Mouse (Mus musculus) heart, embryonic 14.5 days (tissue): ENCODE results near the gene Fam78a. TPM values are rescaled to one million over a fixed set of nuclear protein-coding genes. Genes with fewer than 3 reads are reported as not detected.

ENCODE experiments used
- ATAC-seq: fragments of 200-750 bp; cut with Nextera tagmentation; 2 replicates; pipeline ENCODE4 v1.8.0; 2017; ENCODE audit warnings: low read depth, moderate TSS enrichment; ENCODE audit not compliant: insufficient number of reproducible peaks, insufficient read depth, low FRiP score
- H3K27ac ChIP-seq, 2 experiments: fragments of 200-500 bp in 1 of 2; fragments of 300-500 bp in 1 of 2; sonication (generic) in 1 of 2; replicated peaks in 1 of 2; 2 replicates each; pipeline ENCODE4 v1.5.1; 2012 to 2014; ENCODE audit warnings: low read depth in 2 of 2, low read length in 2 of 2, control low read depth in 1 of 2, mild to moderate bottlenecking in 1 of 2, mixed read lengths in 1 of 2; ENCODE audit not compliant: control insufficient read depth in 1 of 2, insufficient read depth in 1 of 2
- H3K27me3 ChIP-seq: fragments of 300-500 bp; sonication (generic); 2 replicates; pipeline ENCODE4 v1.6.1; 2014; ENCODE audit warnings: mild to moderate bottlenecking, low read length, control low read depth; ENCODE audit not compliant: control insufficient read depth, insufficient read depth
- H3K36me3 ChIP-seq: fragments of 300-500 bp; sonication (generic); 2 replicates; pipeline ENCODE4 v1.6.1; 2014; ENCODE audit warnings: mild to moderate bottlenecking, control low read depth, low read length, mixed read lengths; ENCODE audit not compliant: control insufficient read depth, insufficient read depth
- H3K4me1 ChIP-seq, 2 experiments: fragments of 200-500 bp in 1 of 2; fragments of 300-500 bp in 1 of 2; sonication (generic) in 1 of 2; 2 replicates each; pipeline ENCODE4 v1.6.1; 2012 to 2014; ENCODE audit warnings: low read length in 2 of 2, control low read depth in 1 of 2, mixed read lengths in 1 of 2; ENCODE audit not compliant: control insufficient read depth in 2 of 2, insufficient read depth in 2 of 2
- H3K4me2 ChIP-seq: fragments of 300-500 bp; sonication (generic); 2 replicates; pipeline ENCODE4 v1.6.1; 2014; ENCODE audit warnings: mild to moderate bottlenecking, low read length
- H3K4me3 ChIP-seq, 2 experiments: fragments of 200-500 bp in 1 of 2; fragments of 300-500 bp in 1 of 2; sonication (generic) in 1 of 2; 2 replicates each; pipeline ENCODE4 v1.5.1; 2012 to 2014; ENCODE audit warnings: low read length in 2 of 2, mild to moderate bottlenecking in 2 of 2, control low read depth in 1 of 2, low read depth in 1 of 2, moderate library complexity in 1 of 2; ENCODE audit not compliant: control insufficient read depth in 1 of 2, insufficient read depth in 1 of 2
- H3K9ac ChIP-seq: fragments of 300-500 bp; sonication (generic); 2 replicates; pipeline ENCODE4 v1.6.1; 2014; ENCODE audit warnings: mild to moderate bottlenecking, low read length
- H3K9me3 ChIP-seq: fragments of 300-500 bp; sonication (generic); 2 replicates; pipeline ENCODE4 v1.6.1; 2016; ENCODE audit warnings: low read length, control low read depth; ENCODE audit not compliant: control insufficient read depth
- WGBS: fragments of 180-500 bp; shearing (Covaris S2); extraction: QIAGEN DNeasy Blood & Tissue Kit; methylation state at CpG from one replicate; pipeline ENCODE4 v1.1.7; 2014; 5-methylcytosine and 5-hydroxymethylcytosine counted together
- polyA plus RNA-seq: library from polyadenylated mRNA; unstranded; fragments of >200 nt; fragmentation: Nextera tagmentation; extraction: Ambion mirVana; gene quantifications from 2 replicates; pipeline ENCODE4 v1.2.1, GENCODE M21; 2014

Fam78a gene
- polyA plus RNA-seq, 1 experiment from 2014 or later: 33.7 TPM

DNA sequence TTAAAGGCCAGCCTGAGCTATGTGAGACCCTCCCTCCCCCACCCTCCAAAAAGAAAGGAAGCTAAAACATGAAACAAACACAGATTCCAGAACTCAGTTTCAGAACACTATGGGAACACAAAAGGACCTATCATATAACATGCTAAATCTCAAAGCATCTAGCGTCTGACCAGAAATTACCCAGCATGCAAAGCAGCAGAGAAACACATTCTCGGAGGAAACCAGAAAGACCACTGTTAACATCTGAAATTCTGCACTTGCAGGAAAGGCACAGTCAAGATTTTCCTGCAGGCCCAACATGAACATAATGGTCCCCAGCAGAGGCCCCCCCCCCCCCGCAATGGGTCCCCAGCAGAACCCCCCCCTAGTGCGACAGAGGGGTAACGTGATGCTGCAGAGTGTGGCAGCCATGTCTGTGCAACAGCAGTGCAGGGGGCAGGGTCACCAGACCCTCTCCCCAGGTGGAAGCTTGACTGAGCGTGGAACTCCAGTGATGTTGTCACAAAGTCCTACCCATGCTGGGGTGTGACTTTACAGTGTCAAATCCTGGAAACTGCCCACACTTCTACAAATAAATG, 24.3 kb downstream of the Fam78a start:
- no peak overlapping the region for H3K4me2 ChIP-seq
- H3K4me3 ChIP-seq: no peak overlapping the region
- H3K9me3 ChIP-seq: no peaks in the 10 kb centered on the region
- ATAC-seq: no peak
- H3K4me1 ChIP-seq: peaks cover 64 to 85% of the 10 kb centered on the region in 2 experiments
- peak overlapping the region; percentile 44; the same call in 1 of the 2 replicates for H3K9ac ChIP-seq
- H3K36me3 ChIP-seq: no peaks in the 10 kb centered on the region
- WGBS: 74% methylated on average over 6 of the region's 6 CpGs
- no peaks in the 10 kb centered on the region for H3K27me3 ChIP-seq
- peak overlapping the region in 1 of 2 experiments; percentile 55; a peak in 1 of 4 replicates for H3K27ac ChIP-seq

DNA sequence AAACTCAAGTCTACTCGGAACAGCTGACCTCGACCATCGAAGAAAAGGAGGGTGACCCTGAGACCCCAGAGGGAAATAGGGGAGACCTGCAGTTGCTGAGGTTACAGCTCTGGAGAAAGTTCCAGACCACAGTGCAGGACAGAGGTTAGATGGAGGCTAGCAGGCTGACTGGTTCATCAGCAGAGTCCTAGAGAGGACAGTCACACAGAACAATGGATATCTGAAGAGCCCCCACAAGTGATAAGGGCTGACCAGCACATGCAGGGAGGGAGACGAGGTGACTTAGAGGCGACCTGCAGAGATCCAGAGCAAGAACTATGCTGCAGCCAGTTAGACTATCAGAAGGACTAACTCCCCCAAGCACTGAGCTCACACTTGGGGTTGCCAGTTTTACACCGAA, 25.0 kb downstream of the Fam78a start:
- Histone ChIP-seq H3K4me1 (peaks cover 66 to 85% of the 10 kb centered on the region in 2 experiments), H3K36me3 (no peaks in the 10 kb centered on the region), H3K27ac (peak overlapping the region in 1 of 2 experiments; percentile 55; a peak in 1 of 4 replicates), H3K9me3 (no peaks in the 10 kb centered on the region), H3K4me3 (no peak overlapping the region), H3K27me3 (no peaks in the 10 kb centered on the region), H3K4me2 (no peak overlapping the region), H3K9ac (peak overlapping the region; percentile 44; the same call in 1 of the 2 replicates)
- ATAC-seq: no peak
- WGBS: 39% methylated on average over 6 of the region's 6 CpGs

DNA sequence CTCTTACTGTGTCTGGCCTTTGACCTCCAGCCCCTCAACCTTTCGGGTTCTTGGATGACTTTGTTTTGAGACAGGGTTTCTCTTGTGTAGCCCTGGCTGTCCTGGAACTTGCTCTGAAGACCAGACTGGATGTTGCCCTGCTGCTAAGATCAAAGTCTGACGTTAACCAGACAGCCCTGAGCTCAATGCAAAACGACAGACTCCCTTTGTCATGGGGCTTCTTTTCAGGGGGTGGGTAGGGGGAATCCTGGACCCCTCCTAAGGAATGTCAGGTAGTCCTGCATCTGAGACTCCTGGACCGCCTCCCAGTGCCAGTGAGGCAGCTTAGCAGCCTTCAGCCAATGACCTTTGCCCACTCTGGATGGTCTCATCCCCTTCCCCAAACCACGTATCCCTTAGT, 25.9 kb downstream of the Fam78a start:
- Histone ChIP-seq H3K9me3 (no peaks in the 10 kb centered on the region), H3K36me3 (no peaks in the 10 kb centered on the region), H3K27ac (peak overlapping the region in 1 of 2 experiments; percentile 55; a peak in 2 of 4 replicates), H3K9ac (no peak overlapping the region; the same call in 1 of the 2 replicates), H3K27me3 (no peaks in the 10 kb centered on the region), H3K4me3 (no peak overlapping the region), H3K4me1 (peaks cover 60 to 80% of the 10 kb centered on the region in 2 experiments), H3K4me2 (no peak overlapping the region)
- WGBS: 46% methylated on average over 5 of the region's 5 CpGs
- no peak for ATAC-seq

DNA sequence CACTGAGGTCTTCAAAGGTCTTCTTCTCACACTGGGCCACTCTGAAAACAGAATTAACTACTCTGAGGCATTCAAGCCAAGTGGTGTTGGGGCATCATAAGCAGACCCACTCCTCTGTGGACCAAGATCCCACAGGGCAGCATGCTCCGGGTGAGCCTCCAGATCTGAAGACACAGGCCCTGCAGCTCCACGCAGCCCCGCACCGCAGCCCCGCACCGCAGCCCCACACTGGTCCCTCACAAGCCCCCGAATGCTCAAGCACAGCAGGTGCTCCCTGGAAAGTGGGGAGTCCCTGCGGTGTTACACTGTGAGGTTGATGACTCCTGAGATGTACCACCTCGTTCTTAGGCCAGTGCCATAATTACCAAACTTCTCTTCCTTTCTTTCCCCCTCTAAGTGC, 26.4 kb downstream of the Fam78a start:
- H3K9ac ChIP-seq: no peak overlapping the region; the same call in 1 of the 2 replicates
- H3K4me3 ChIP-seq: no peak overlapping the region
- 0 out of 2 replicates have a peak, but pooled peaks cover 4% of the 10 kb centered on the region for H3K36me3 ChIP-seq
- peaks cover 56 to 75% of the 10 kb centered on the region in 2 experiments for H3K4me1 ChIP-seq
- H3K9me3 ChIP-seq: no peaks in the 10 kb centered on the region
- peak overlapping the region in 1 of 2 experiments; percentile 90; a peak in 2 of 4 replicates for H3K27ac ChIP-seq
- WGBS: 78% methylated on average over 9 of the region's 9 CpGs
- ATAC-seq: no peak
- H3K27me3 ChIP-seq: no peaks in the 10 kb centered on the region
- no peak overlapping the region for H3K4me2 ChIP-seq

DNA sequence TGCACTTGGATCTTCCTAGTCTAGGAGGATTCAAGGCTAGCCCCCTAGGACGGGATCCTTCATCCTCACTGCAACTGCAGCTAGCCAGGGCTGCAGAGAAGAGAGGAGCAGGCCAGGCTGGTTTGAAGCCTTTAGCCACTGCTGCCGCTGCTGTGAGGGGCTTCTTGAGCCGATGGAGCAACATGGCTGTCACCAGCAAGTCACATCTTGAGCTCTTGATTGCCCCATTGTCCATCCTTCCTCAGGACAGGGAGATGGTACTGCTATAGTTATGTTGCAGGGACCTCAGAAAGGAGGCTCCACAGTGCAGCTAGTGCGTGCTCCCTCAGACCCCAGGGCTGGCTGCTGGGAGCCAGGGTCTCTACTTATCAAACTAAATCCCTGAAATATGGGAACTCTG, 26.9 kb downstream of the Fam78a start:
- Histone ChIP-seq H3K4me1 (peaks cover 52 to 70% of the 10 kb centered on the region in 2 experiments), H3K4me2 (no peak overlapping the region), H3K4me3 (no peak overlapping the region), H3K9ac (peak overlapping the region; percentile 28), H3K27me3 (no peaks in the 10 kb centered on the region), H3K27ac (peak overlapping the region; percentile 90 to 92; a peak in 2 of 4 replicates), H3K36me3 (0 out of 2 replicates have a peak, but pooled peaks cover 4% of the 10 kb centered on the region), H3K9me3 (no peaks in the 10 kb centered on the region)
- no peak for ATAC-seq
- 75% methylated on average over 4 of the region's 4 CpGs for WGBS

DNA sequence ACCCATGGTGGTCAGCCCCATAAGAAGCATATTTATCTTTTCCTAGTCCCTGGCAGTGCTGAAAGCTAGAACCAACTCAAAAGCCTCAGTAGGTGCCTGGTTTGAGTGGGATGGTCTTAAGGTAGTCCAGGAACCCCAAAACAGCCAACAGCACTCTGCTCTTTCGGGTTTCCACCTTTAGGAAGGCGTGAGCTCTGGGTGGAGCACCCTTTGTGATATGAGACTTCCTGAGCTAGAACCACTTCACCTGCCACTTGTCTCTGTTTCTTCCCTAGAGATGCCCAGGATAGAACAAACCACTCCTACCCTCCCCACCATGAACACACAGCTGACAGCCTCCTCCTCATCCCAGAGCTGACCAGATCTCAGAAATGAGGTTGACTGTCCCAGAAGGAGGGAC, 27.3 kb downstream of the Fam78a start:
- 48% methylated on average over 2 of the region's 2 CpGs for WGBS
- H3K27me3 ChIP-seq: no peaks in the 10 kb centered on the region
- no peaks in the 10 kb centered on the region for H3K9me3 ChIP-seq
- no peak overlapping the region for H3K4me3 ChIP-seq
- H3K27ac ChIP-seq: peak overlapping the region; percentile 90 to 92
- ATAC-seq: no peak
- H3K4me1 ChIP-seq: peaks cover 47 to 69% of the 10 kb centered on the region in 2 experiments
- no peak overlapping the region for H3K4me2 ChIP-seq
- H3K36me3 ChIP-seq: peaks cover 7% of the 10 kb centered on the region
- H3K9ac ChIP-seq: peak overlapping the region; percentile 28

DNA sequence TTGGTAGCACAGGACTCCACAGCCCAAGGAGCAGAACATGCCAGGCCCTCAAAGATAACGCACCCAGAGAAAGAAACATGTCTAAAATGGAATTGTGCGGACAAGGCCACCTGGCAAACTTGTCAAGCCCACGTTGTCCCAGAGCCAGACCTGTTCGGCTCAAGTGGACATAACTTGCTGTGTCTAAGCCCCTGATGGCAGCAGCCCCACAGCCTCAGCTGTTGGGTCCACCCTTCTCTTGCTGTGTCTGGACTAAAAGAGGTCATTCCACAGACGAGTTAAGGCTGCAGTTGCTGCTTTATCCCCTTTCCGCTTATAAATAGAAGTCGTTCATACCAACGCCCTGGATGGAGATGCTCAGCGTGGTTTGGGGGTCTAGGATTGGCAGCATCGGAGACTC, 28.1 kb downstream of the Fam78a start:
- Histone ChIP-seq H3K27ac (peak overlapping the region; percentile 90 to 92), H3K9ac (no peak overlapping the region), H3K9me3 (no peaks in the 10 kb centered on the region), H3K4me1 (peaks cover 43 to 70% of the 10 kb centered on the region in 2 experiments), H3K27me3 (no peaks in the 10 kb centered on the region), H3K4me3 (no peak overlapping the region), H3K36me3 (peaks cover 16% of the 10 kb centered on the region), H3K4me2 (no peak overlapping the region)
- no peak for ATAC-seq
- 36% methylated on average over 10 of the region's 10 CpGs for WGBS
